Mouse (Mus musculus) G1E (cell line): Measurements from ENCODE around the gene Bmpr1a.

Experiments
- CTCF ChIP-seq: IDR thresholded peaks from 2 replicates; pipeline ENCODE4 v1.5.1; 2012; ENCODE audit warnings: low read depth, low read length, inconsistent platforms, mixed read lengths
- GATA1 ChIP-seq: IDR thresholded peaks from 2 replicates; pipeline ENCODE4 v1.6.1; 2012; ENCODE audit warnings: borderline replicate concordance, low read length, inconsistent platforms, mixed read lengths
- GATA2 ChIP-seq: IDR thresholded peaks from 2 replicates; pipeline ENCODE4 v1.6.1; 2012; ENCODE audit warnings: low read depth, low read length, inconsistent platforms, borderline replicate concordance
- POLR2AphosphoS5 ChIP-seq: IDR thresholded peaks from 2 replicates; pipeline ENCODE4 v1.6.1; 2012; ENCODE audit warnings: low read depth, low read length, inconsistent platforms; ENCODE audit not compliant: insufficient replicate concordance

DNA sequence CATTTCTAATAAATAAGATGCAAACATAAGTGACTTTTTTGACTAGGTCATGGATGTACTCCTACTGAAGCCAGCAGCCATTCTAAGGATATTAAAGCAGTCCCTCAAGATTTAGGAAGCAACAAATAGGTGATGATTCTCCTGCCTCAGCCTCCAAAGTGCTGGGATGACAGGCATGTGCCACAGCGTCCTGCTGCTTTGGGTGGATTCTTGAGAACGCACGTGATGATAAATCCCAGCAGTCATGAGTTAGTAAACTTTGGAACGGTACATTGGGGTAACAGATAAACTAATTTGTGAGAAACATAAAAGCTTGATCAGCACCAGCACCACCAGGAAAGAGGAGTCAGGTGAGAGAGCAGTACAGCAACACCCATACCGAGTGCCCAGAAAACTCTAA is 52.7 kb downstream of the Bmpr1a start:
- TF ChIP-seq CTCF (no peak), GATA1 (no peak), POLR2AphosphoS5 (no peak), GATA2 (no peak)
